Mouse (Mus musculus): ENCODE measurements around the gene Mx1.

- no peak for TF ChIP-seq EP300 (IDR thresholded peaks at IDR 0.05; ENCODE audit: low read depth)
- no peak for TF ChIP-seq CTCF (IDR thresholded peaks at IDR 0.05; ENCODE audit: low read depth)
Observed at GRCm38 (mm10) chr16:97500901-97501300, 38.2 kb upstream of the Mx1 start.
